Mouse (Mus musculus) stomach, postnatal 0 days (tissue): ENCODE measurements around the gene Ttll3.
A peak's percentile ranks its signal among the peaks of the same experiment; 100 is the strongest.

Source experiments
- CTCF ChIP-seq: IDR thresholded peaks from 2 replicates; pipeline ENCODE4 v1.5.1; 2016; ENCODE audit warnings: antibody characterized with exemption, low read depth, mild to moderate bottlenecking, moderate library complexity
- EP300 ChIP-seq: optimal IDR thresholded peaks from 2 replicates; pipeline ENCODE3; 2016; ENCODE audit warnings: antibody characterized with exemption

- TF ChIP-seq CTCF (peak; percentile 31; the same call in 1 of the 2 replicates), EP300 (peak; percentile 50)
Measured at GRCm38 (mm10) chr6:113458635-113459034, 69.6 kb downstream of the Ttll3 start.
